Mouse (Mus musculus): ENCODE measurements around the gene Radil. TPM values are rescaled to one million over a fixed set of nuclear protein-coding genes. Genes with fewer than 3 reads are reported as not detected.

Radil gene
- polyA plus RNA-seq, 1 experiment from 2014 or later: 1.1 TPM

DNA sequence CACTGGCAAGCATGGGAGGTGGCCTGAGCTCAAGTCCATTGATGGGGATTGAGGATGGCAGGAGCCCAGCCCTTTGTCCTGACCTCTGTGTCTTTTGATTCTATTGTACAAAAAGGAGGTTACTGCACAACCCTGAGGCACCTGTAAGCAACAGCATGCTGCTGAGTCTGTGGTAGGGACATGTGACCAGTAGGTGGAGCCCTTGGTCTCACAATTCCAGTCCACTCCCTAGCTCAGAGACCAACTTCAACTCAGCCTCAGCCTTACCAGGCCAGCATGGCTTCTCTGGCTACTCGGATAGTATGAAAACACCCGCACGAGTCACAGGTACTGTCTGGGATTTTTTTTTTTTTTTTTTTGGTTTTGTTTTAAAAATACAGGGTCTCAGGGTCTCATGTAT is 48.5 kb downstream of the Radil start:
- Histone ChIP-seq H3K9me3 (ENCODE audit: control insufficient read depth, low read length) (no peaks in the 10 kb centered on the region), H3K27me3 (replicated peaks; ENCODE audit: control insufficient read depth, insufficient read depth, low read length) (no peaks in the 10 kb centered on the region), H3K9ac (ENCODE audit: low read depth, low read length) (no peak overlapping the region), H3K4me1 (replicated peaks; ENCODE audit: control insufficient read depth, insufficient read depth, low read length) (no peaks in the 10 kb centered on the region), H3K4me3 (ENCODE audit: low read depth, low read length) (no peak overlapping the region), H3K27ac (ENCODE audit: low read depth, low read length) (no peak overlapping the region), H3K4me2 (no peak overlapping the region), H3K36me3 (ENCODE audit: control insufficient read depth, insufficient read depth, low read length) (no peaks in the 10 kb centered on the region)
- WGBS: 6% methylated on average over 3 of the region's 3 CpGs
- ATAC-seq (replicated peaks; ENCODE audit: low FRiP score) (peak; percentile 78), DNase-seq (ENCODE audit: low spot score) (peak; percentile 49)

DNA sequence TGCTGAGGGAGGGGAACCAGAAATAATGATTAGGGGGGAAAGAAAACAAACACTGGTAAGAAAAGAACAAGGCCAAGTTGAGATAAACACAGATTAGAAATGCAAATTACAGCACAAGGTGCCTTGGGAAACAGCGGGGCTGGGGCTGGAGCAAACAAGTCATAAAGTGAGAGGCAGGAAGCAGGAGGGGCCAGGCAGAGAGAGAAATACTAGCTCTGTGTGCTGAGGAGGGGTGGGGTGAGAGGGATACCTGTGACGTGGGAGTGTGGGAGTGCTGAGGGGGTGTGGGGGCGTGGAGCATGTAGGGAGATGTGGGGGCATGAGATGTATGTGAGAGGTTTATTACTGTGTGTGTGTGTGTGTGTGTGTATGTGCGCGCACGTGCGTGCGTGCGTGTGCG is 50.0 kb downstream of the Radil start:
- ATAC-seq (replicated peaks; ENCODE audit: low FRiP score): no peak
- WGBS: 71% methylated on average over 10 of the region's 10 CpGs

GRCm38 (mm10) chr5:142498964-142499363 is 51.9 kb downstream of the Radil start:
- Histone ChIP-seq H3K36me3 (ENCODE audit: control insufficient read depth, insufficient read depth, low read length) (no peaks in the 10 kb centered on the region), H3K4me2 (no peak overlapping the region), H3K4me3 (ENCODE audit: low read depth, low read length) (no peak overlapping the region), H3K9ac (ENCODE audit: low read depth, low read length) (no peak overlapping the region), H3K27me3 (replicated peaks; ENCODE audit: control insufficient read depth, insufficient read depth, low read length) (no peaks in the 10 kb centered on the region), H3K9me3 (ENCODE audit: control insufficient read depth, low read length) (no peaks in the 10 kb centered on the region), H3K4me1 (replicated peaks; ENCODE audit: control insufficient read depth, insufficient read depth, low read length) (no peaks in the 10 kb centered on the region), H3K27ac (ENCODE audit: low read depth, low read length) (no peak overlapping the region)
- no peak for ATAC-seq (replicated peaks; ENCODE audit: low FRiP score)
- DNase-seq (ENCODE audit: low spot score): no peak
- WGBS: 46% methylated on average over 3 of the region's 3 CpGs

More for the DNA sequence above, 50.0 kb downstream of the Radil start:
- Histone ChIP-seq H3K9me3 (ENCODE audit: control insufficient read depth, low read length) (no peaks in the 10 kb centered on the region), H3K27ac (ENCODE audit: low read depth, low read length) (no peak overlapping the region), H3K9ac (ENCODE audit: low read depth, low read length) (no peak overlapping the region), H3K4me1 (replicated peaks; ENCODE audit: control insufficient read depth, insufficient read depth, low read length) (no peaks in the 10 kb centered on the region), H3K4me3 (ENCODE audit: low read depth, low read length) (no peak overlapping the region), H3K36me3 (ENCODE audit: control insufficient read depth, insufficient read depth, low read length) (no peaks in the 10 kb centered on the region), H3K4me2 (no peak overlapping the region), H3K27me3 (replicated peaks; ENCODE audit: control insufficient read depth, insufficient read depth, low read length) (no peaks in the 10 kb centered on the region)
- no peak for DNase-seq (ENCODE audit: low spot score)

DNA sequence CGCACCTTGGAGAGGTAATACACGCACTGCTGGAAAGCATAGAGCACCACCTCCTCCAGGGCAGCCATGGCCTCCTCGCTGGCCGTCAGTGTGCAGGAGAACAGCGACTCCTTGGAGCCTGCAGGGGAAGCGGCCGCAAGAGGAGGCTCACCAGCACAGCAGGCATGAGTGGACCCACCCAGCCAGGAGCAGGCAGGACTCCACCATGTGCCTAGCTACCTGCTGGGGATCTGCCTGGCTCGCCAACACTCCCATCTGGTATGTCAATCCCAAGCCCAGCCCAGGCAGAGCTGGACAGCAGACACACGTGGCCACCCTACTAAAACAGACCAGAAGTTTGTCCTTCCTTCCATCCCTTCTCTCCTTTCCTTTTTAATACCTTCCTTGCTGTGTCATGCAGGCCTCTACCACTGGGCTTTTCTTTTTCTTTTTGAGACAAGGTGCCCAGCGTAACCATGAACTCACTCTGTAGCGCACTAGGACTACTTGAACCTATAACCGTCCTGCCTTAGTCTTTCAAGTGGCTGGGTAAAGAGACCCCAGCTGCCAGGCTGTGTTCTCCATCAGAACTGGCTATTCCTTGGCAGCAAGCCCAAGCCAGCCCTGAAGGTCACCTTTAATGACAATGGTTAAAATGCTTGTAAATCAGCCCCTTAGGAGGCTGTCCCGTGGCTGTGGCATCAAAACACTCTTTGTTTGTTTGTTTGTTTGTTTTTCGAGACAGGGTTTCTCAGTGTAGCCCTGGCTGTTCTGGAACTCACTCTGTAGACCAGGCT is 55.4 kb downstream of the Radil start:
- Histone ChIP-seq H3K27ac (ENCODE audit: low read depth, low read length) (no peak overlapping the region), H3K36me3 (ENCODE audit: control insufficient read depth, insufficient read depth, low read length) (no peaks in the 10 kb centered on the region), H3K4me1 (replicated peaks; ENCODE audit: control insufficient read depth, insufficient read depth, low read length) (no peaks in the 10 kb centered on the region), H3K4me2 (no peak overlapping the region), H3K27me3 (replicated peaks; ENCODE audit: control insufficient read depth, insufficient read depth, low read length) (no peaks in the 10 kb centered on the region), H3K4me3 (ENCODE audit: low read depth, low read length) (no peak overlapping the region), H3K9ac (ENCODE audit: low read depth, low read length) (no peak overlapping the region), H3K9me3 (ENCODE audit: control insufficient read depth, low read length) (no peaks in the 10 kb centered on the region)
- no peak for ATAC-seq (replicated peaks; ENCODE audit: low FRiP score)
- no peak for DNase-seq (ENCODE audit: low spot score)
- 68% methylated on average over 14 of the region's 14 CpGs for WGBS

GRCm38 (mm10) chr5:142493307-142493706 is 57.6 kb downstream of the Radil start:
- no peak overlapping the region for H3K4me2 ChIP-seq
- DNase-seq (ENCODE audit: low spot score): no peak
- no peak overlapping the region for H3K9ac ChIP-seq (ENCODE audit: low read depth, low read length)
- no peaks in the 10 kb centered on the region for H3K27me3 ChIP-seq (replicated peaks; ENCODE audit: control insufficient read depth, insufficient read depth, low read length)
- no peaks in the 10 kb centered on the region for H3K4me1 ChIP-seq (replicated peaks; ENCODE audit: control insufficient read depth, insufficient read depth, low read length)
- no peak overlapping the region for H3K4me3 ChIP-seq (ENCODE audit: low read depth, low read length)
- H3K36me3 ChIP-seq (ENCODE audit: control insufficient read depth, insufficient read depth, low read length): no peaks in the 10 kb centered on the region
- no peak overlapping the region for H3K27ac ChIP-seq (ENCODE audit: low read depth, low read length)
- no peak for ATAC-seq (replicated peaks; ENCODE audit: low FRiP score)
- WGBS: 70% methylated on average over 3 of the region's 3 CpGs
- no peaks in the 10 kb centered on the region for H3K9me3 ChIP-seq (ENCODE audit: control insufficient read depth, low read length)

- H3K9ac ChIP-seq (ENCODE audit: low read depth, low read length): no peak overlapping the region
- no peak overlapping the region for H3K27ac ChIP-seq (ENCODE audit: low read depth, low read length)
- no peak overlapping the region for H3K4me3 ChIP-seq (ENCODE audit: low read depth, low read length)
- no peak for ATAC-seq (replicated peaks; ENCODE audit: low FRiP score)
- WGBS: 67% methylated on average over 9 of the region's 9 CpGs
- no peaks in the 10 kb centered on the region for H3K36me3 ChIP-seq (ENCODE audit: control insufficient read depth, insufficient read depth, low read length)
- H3K4me1 ChIP-seq (replicated peaks; ENCODE audit: control insufficient read depth, insufficient read depth, low read length): no peaks in the 10 kb centered on the region
- DNase-seq (ENCODE audit: low spot score): no peak
- H3K4me2 ChIP-seq: no peak overlapping the region
- no peaks in the 10 kb centered on the region for H3K9me3 ChIP-seq (ENCODE audit: control insufficient read depth, low read length)
- no peaks in the 10 kb centered on the region for H3K27me3 ChIP-seq (replicated peaks; ENCODE audit: control insufficient read depth, insufficient read depth, low read length)
These were observed 60.8 kb downstream of the Radil start for GRCm38 (mm10) chr5:142489955-142490707.

- H3K27ac ChIP-seq (ENCODE audit: low read depth, low read length): no peak overlapping the region
- no peak overlapping the region for H3K4me2 ChIP-seq
- WGBS: 67% methylated on average over 9 of the region's 9 CpGs
- H3K36me3 ChIP-seq (ENCODE audit: control insufficient read depth, insufficient read depth, low read length): no peaks in the 10 kb centered on the region
- ATAC-seq (replicated peaks; ENCODE audit: low FRiP score) (no peak), DNase-seq (ENCODE audit: low spot score) (no peak)
- no peaks in the 10 kb centered on the region for H3K27me3 ChIP-seq (replicated peaks; ENCODE audit: control insufficient read depth, insufficient read depth, low read length)
- no peaks in the 10 kb centered on the region for H3K4me1 ChIP-seq (replicated peaks; ENCODE audit: control insufficient read depth, insufficient read depth, low read length)
- H3K9ac ChIP-seq (ENCODE audit: low read depth, low read length): no peak overlapping the region
- no peaks in the 10 kb centered on the region for H3K9me3 ChIP-seq (ENCODE audit: control insufficient read depth, low read length)
- H3K4me3 ChIP-seq (ENCODE audit: low read depth, low read length): no peak overlapping the region
These were observed 64.2 kb downstream of the Radil start for GRCm38 (mm10) chr5:142486654-142487053.

GRCm38 (mm10) chr5:142483581-142483980 is 67.3 kb downstream of the Radil start:
- no peak overlapping the region for H3K4me2 ChIP-seq
- no peak for ATAC-seq (replicated peaks; ENCODE audit: low FRiP score)
- no peaks in the 10 kb centered on the region for H3K36me3 ChIP-seq (ENCODE audit: control insufficient read depth, insufficient read depth, low read length)
- H3K4me3 ChIP-seq (ENCODE audit: low read depth, low read length): no peak overlapping the region
- H3K9me3 ChIP-seq (ENCODE audit: control insufficient read depth, low read length): no peaks in the 10 kb centered on the region
- H3K4me1 ChIP-seq (replicated peaks; ENCODE audit: control insufficient read depth, insufficient read depth, low read length): no peaks in the 10 kb centered on the region; the same call in 1 of the 2 replicates
- 86% methylated on average over 5 of the region's 5 CpGs for WGBS
- DNase-seq (ENCODE audit: low spot score): no peak
- no peaks in the 10 kb centered on the region for H3K27me3 ChIP-seq (replicated peaks; ENCODE audit: control insufficient read depth, insufficient read depth, low read length)
- H3K27ac ChIP-seq (ENCODE audit: low read depth, low read length): no peak overlapping the region
- H3K9ac ChIP-seq (ENCODE audit: low read depth, low read length): no peak overlapping the region

DNA sequence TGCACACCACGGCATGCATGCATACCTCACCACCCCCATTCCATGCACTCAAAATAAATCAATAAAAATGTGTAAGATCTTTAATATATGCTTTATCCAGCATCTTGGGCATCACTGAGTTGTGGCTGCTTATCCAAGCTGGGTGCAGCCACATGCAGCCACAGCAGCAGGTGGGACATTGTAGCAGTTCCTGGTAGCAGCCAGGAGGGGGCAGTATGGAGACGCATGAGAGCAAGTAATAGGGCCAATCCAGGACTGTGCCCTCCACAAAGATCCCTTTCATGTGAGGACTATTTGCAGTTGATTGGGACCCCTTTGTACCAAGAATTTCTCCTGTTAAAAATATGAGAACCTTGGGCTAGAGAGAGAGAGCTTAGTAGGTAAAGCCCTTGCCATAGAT is 68.4 kb downstream of the Radil start:
- ATAC-seq (replicated peaks; ENCODE audit: low FRiP score): no peak
- H3K4me3 ChIP-seq (ENCODE audit: low read depth, low read length): no peak overlapping the region
- H3K27ac ChIP-seq (ENCODE audit: low read depth, low read length): no peak overlapping the region
- H3K9ac ChIP-seq (ENCODE audit: low read depth, low read length): no peak overlapping the region
- H3K4me1 ChIP-seq (replicated peaks; ENCODE audit: control insufficient read depth, insufficient read depth, low read length): no peaks in the 10 kb centered on the region; the same call in 1 of the 2 replicates
- H3K9me3 ChIP-seq (ENCODE audit: control insufficient read depth, low read length): no peaks in the 10 kb centered on the region
- H3K4me2 ChIP-seq: no peak overlapping the region
- no peaks in the 10 kb centered on the region for H3K36me3 ChIP-seq (ENCODE audit: control insufficient read depth, insufficient read depth, low read length)
- no peak for DNase-seq (ENCODE audit: low spot score)
- 57% methylated on average over 2 of the region's 2 CpGs for WGBS
- H3K27me3 ChIP-seq (replicated peaks; ENCODE audit: control insufficient read depth, insufficient read depth, low read length): no peaks in the 10 kb centered on the region
